Mouse (Mus musculus) CD4-positive, CD25-positive, alpha-beta regulatory T cell, adult 4 months (primary cell): Measurements from ENCODE around the gene Zfp612. TPM values are rescaled to one million over a fixed set of nuclear protein-coding genes. Genes with fewer than 3 reads are reported as not detected.
"Not testable (repeated sequence)": the region's sequence is repeated elsewhere in the genome, so short reads cannot be mapped to it uniquely, and the experiment has no call there.

Experiments used
- ATAC-seq: one replicate; pipeline ENCODE4 v1.8.0; 2017
- polyA plus RNA-seq, 2 experiments: library from polyadenylated mRNA; unstranded; fragments of 100-300 nt; shearing (Covaris generic); gene quantifications; one replicate each; pipeline ENCODE4 v1.2.1; 2017

Zfp612 gene
- polyA plus RNA-seq: 1 to 10 TPM; 2.3 to 4.1 TPM

- ATAC-seq: peak; percentile 73
Measured at GRCm38 (mm10) chr8:110079282-110080221, at the start of gene Zfp612. Gene Zfp612 (plus strand): TSS chr8:110079746.

DNA sequence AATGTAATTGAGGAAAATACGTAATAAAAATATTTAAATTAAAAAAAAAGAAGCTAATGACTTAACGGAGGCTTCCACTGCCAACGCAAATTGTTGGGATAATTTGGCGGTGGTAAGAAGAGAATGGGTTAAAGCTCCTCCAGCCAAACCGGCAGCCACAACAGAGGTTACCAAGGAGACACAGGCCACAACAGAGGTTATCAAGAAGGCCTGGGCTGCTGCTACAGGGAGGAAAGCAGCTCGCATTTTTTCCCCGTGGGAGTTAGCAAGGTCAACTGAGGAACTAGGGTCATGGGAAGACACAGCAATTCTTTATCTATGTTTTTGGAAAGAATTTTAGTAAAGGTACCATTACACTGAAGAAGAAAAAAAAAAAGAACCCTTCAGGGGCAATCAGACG is 45.8 kb upstream of the Zfp612 start:
- ATAC-seq: not testable (repeated sequence)

DNA sequence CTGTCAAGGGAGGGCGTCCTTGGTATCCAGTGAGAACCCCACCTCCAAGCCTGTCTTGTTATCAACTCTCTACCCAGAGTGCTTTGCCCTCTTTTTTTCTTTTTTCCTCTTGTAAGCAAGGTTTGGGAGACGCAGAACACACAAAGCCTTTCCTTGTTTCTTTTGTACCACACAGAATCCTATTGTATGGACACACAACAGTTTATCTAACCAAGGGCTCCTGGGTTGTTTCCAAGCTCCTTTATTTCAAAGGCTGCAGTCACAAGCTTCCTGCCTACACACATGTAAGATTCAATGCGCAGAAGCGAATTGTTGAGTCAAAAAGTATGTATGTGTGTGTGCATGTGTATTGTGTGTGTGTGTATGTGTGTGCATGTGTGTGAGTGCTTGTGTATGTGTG is 45.2 kb upstream of the Zfp612 start:
- no peak for ATAC-seq

DNA sequence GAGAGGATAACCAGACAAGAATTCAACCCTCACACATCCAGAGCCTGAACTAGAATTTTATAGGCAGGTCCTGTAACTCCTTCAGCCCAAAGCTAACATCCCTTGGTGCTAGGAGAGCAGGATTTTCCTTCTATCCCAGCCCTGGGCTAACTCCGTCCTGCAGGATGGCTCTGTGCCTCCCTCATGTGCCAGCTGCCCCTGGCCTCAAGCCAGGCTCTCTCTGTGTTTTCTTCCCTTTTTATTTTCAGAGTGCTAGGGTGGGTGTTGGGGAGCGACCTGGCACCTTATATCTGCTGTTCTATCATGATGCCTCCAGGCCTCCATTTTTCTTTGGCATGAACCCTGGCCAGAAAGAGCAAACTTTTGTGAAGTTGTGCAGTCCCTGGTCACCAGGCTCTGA is 43.4 kb upstream of the Zfp612 start:
- no peak for ATAC-seq

DNA sequence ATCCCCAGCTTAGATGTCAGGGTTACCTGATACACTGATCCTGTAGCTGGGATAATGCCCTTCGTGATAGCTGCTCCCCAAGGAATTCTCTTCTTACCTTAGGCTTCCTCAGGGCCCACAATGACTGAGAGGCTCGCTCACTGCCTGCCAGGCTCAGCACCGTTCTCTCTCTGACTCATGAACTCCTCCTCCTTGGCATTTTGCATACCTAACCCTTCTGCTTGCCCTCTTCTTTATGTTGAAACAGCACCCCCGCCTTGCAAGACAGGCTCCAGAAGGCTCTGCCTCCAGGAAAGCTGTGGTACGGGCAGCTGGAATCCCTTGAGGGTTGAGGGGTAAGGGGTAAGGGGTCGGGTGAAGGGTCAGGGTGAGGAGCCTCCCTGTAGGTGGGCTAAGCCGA is 40.3 kb upstream of the Zfp612 start:
- ATAC-seq: no peak

GRCm38 (mm10) chr8:110039659-110040058 is 39.9 kb upstream of the Zfp612 start, which contains the start of gene Chst4:
Gene Chst4 (minus strand): TSS chr8:110039740.
- no peak for ATAC-seq

GRCm38 (mm10) chr8:110040509-110040908 is 39.0 kb upstream of the Zfp612 start:
- ATAC-seq: no peak

GRCm38 (mm10) chr8:110051208-110051607 is 28.3 kb upstream of the Zfp612 start:
- no peak for ATAC-seq

- ATAC-seq: no peak
Measured at GRCm38 (mm10) chr8:110058207-110058606, 21.3 kb upstream of the Zfp612 start.

DNA sequence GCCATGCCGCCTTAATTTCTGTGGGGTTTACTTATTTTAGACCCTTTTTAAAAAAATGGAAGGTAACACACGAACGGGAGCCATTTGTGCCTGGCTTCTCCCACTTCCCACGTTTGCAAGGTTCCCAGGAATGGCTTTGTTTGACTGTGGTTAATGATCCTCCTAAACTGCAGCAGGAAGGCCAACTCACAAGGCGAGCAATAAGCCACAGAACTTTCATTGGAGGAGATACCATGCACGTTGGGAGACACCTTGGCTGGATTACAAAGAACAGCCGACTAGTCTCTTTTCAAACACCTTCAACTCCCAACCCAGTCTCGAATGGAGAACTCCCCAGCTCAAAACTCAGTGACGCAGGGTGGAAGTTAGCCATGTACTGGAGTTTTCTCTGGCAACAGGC is 15.4 kb upstream of the Zfp612 start:
- no peak for ATAC-seq

DNA sequence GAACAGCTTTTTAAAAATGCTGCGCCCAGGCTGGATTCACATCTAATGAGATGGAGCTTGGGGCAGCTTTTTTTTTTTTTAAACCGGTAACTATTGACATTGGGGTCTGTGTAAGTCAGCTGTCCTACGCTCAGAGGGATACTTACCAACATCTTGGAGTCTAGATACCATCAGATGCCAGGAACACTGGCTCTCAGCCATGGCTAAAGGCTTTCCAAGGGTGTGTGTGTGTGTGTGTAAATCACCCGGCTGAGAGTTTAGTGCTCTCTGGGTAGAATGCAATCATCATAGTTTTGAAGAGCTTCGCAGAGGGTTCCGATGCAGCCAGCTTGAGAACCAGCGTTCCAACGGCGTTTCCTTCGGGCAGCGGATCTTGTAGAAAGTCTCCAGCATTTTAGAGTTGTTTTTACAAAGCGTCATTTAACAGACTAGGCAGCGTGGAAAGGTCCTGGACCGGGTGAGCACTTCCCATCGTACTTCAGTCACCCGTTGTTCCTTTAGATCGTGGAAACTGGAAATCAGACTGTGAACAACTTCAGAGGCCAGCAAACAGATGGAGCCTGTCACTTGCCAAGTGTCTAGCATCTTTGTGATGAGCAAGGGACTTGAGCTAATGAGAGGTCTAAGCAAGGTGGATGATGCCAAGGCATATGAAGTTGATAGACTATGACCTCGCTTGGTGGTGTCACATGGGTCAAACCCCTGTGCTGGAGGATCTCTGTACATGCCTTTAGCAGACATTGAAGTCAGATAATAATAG is 14.8 kb upstream of the Zfp612 start:
- no peak for ATAC-seq

GRCm38 (mm10) chr8:110065676-110066075 is 13.9 kb upstream of the Zfp612 start:
- ATAC-seq: no peak

GRCm38 (mm10) chr8:110069706-110070105 is 9.8 kb upstream of the Zfp612 start:
- no peak for ATAC-seq

DNA sequence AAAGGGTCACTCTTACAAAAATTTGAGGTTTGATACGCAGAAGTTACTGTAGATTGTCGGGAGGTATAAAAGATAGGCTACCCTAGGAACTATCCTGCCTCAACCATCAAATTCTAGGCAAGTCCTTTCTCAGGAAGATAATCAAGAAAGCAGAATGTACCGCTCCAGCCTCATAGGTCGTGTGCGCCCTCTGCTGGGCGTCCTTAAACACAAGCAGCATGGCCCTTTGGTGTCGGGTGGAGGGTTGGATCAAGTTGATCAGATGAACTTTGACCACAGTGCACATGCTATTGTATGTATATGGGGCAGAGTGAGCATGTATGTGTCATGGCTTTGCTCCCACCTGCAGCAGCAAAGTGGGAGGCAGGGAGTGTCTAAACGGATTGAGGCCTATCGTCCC is 7.9 kb upstream of the Zfp612 start:
- peak; percentile 62 for ATAC-seq

DNA sequence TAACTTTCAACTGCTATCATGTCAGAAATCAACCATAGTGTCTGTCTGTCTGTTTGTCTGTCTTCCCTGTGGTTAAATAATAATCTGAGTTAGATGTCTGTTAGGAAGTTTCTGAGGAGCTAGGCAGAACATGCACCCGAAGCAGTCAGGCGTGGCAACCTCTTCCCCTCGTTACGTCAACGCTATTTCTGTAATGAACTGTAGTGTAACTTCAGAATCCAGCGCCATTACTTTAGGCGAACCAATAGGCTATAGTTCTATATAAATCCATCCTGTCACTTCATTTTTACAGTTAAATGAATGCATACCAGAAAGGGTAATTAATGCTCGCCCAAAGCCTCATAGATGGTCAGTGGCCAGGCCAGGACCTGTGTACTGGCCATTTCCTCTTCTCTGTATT is 5.0 kb upstream of the Zfp612 start:
- ATAC-seq: no peak

GRCm38 (mm10) chr8:110082416-110083105 is 3.0 kb downstream of the Zfp612 start:
- ATAC-seq: no peak

- no peak for ATAC-seq
Measured at GRCm38 (mm10) chr8:110091869-110092268, 12.3 kb downstream of the Zfp612 start.

GRCm38 (mm10) chr8:110100907-110101306 is 21.4 kb downstream of the Zfp612 start, which contains the start of gene Gm21964:
Gene Gm21964 (plus strand): TSS chr8:110101207.
- no peak for ATAC-seq

GRCm38 (mm10) chr8:110101676-110102075 is 22.1 kb downstream of the Zfp612 start:
- ATAC-seq: no peak

- no peak for ATAC-seq
Measured at GRCm38 (mm10) chr8:110102653-110103052, 23.1 kb downstream of the Zfp612 start, which contains the start of gene Gm17720. Gene Gm17720 (minus strand): TSS chr8:110102753.

DNA sequence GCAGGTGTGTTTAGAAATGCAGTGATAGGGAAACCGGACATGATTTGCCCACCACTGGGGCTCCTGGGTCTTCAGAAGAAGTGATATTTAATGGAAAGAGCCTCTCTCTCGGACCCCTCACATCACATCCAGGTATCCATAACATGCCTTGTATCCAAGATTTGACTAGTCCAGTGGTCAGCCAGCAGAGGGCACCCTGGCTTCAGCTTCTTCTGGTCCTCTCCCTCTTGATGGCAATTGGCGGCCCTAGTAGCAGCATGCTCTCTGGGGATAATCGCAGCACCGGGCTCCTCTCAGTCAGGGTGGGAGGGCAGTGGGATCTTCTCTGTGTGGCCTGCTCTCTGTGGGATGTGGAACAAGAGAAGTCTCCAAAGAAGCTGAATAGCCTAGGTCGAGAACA is 40.2 kb downstream of the Zfp612 start:
- no peak for ATAC-seq

DNA sequence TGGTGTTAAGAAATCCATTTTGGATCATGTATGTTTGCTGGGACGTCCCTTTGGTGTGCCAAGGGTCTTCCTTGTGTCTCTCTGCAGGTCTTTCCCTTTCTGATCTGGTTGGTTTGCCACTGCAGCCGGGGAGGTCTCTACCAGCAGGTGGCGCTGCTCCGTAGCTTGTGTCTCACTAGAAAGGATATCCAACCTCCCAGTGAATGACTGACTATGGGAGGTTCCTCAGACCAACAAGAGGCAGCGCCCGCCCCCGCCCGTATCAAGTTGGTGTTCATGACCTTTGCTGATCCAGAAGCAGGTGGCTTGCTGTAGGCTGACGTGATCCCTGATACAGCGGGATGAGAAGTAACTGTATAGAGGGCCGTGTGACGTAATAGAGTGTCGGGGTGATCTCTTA is 51.0 kb downstream of the Zfp612 start:
- no peak for ATAC-seq

- ATAC-seq: no peak
Measured at GRCm38 (mm10) chr8:110134236-110134635, 54.7 kb downstream of the Zfp612 start.
